Mouse (Mus musculus): Measurements from ENCODE around the gene Ypel2. TPM values are rescaled to one million over a fixed set of nuclear protein-coding genes. Genes with fewer than 3 reads are reported as not detected.

The Ypel2 gene
- total and polyA plus RNA-seq, 3 experiments, result 0.23 to 0.52 TPM; not detected in 1

DNA sequence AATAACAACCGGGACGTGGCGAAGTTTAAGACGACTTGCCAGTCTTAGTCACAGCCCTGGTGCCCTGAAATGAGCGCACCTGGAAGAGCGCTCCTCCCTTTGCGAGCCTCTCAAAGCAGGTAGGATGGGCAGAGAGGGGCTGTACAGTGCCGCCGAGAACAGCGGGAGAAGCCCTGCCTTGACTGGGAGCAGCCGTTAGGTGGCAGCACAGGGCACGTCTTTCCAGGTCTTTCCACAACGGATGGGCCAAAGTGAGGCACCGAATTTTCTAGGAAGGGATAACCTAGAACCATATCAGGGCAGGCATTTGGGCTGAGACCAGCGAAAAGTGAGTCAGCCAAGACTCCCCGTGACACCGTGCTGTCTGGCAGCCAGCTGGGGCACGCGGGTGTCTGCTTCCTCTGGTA lies 99.3 kb downstream of the Ypel2 start (continued):
- TF ChIP-seq POLR2A (IDR thresholded peaks at IDR 0.05; ENCODE audit: control insufficient read depth in 1 of 2, insufficient read depth in 1 of 2, low read depth in 1 of 2, low read length in 2 of 2, poor library complexity in 1 of 2), result no peak
- TF ChIP-seq RAD21 (IDR thresholded peaks at IDR 0.05; ENCODE audit: low read depth, low read length), result peak; percentile 68
- TF ChIP-seq MAFK (IDR thresholded peaks at IDR 0.05; ENCODE audit: borderline replicate concordance, low read depth, low read length), result no peak
- TF ChIP-seq ZNF384 (IDR thresholded peaks at IDR 0.05; ENCODE audit: low read depth, low read length), result peak; percentile 28; the same call in 1 of the 2 replicates

DNA sequence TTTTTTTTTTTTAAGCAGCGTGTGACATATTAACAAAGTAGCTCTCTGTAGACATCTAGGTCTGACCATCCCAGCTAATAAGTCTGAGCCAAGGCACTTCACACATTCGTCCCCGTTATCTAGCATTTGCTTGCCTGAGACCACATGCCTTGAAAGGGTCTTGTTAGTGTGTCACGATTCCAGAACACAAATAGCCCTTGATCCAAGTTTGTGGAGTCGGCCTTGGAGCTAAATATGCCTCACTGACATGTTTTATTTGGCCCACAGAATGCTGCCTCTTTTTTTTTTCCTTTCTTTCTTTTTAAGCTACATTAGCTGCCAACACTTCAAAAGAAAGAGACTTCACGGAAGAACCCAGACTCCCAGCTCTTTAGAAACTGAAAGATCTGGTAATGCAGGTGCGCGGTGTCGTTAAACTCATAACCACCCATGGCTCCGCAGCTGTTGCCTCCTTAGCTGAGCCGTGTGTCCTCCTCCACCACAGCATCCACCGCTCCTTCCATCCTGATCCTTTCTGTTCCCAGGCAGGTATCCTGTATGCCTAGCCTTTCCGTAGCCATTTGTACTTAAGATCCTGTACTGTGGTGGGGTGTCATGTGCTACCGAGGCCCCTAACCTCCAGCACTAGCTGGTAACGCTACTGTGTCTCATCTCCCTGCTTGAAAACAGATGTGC lies 100.4 kb downstream of the Ypel2 start:
- no peak overlapping the region for H3K4me3 ChIP-seq (ENCODE audit: control insufficient read depth in 1 of 2, insufficient read depth in 1 of 2, low read depth in 2 of 2, low read length in 2 of 2)
- H3K27ac ChIP-seq (ENCODE audit: control insufficient read depth, low read depth, low read length), result no peak overlapping the region
- no peaks in the 10 kb centered on the region for H3K9me3 ChIP-seq (replicated peaks; ENCODE audit: insufficient read depth, low read length)
- peaks cover 0 to 15% of the 10 kb centered on the region in 2 experiments; a peak in 2 of 4 replicates for H3K36me3 ChIP-seq (ENCODE audit: control insufficient read depth in 1 of 2, insufficient read depth in 2 of 2, low read length in 2 of 2)
- no peak for TF ChIP-seq SIN3A (IDR thresholded peaks at IDR 0.05; ENCODE audit: low read length)
- TF ChIP-seq GATA1 (IDR thresholded peaks at IDR 0.05; ENCODE audit: low read depth, low read length), result no peak
- no peak for TF ChIP-seq JUND (IDR thresholded peaks at IDR 0.05; ENCODE audit: low read depth, low read length)
- no peak for TF ChIP-seq CHD2 (IDR thresholded peaks at IDR 0.05; ENCODE audit: low read length)
- TF ChIP-seq CTCF (IDR thresholded peaks at IDR 0.05 in 2 of 3, conservative IDR thresholded peaks at IDR 0.05 in 1 of 3; ENCODE audit: control insufficient read depth in 1 of 3, insufficient read depth in 1 of 3, low read depth in 2 of 3, low read length in 3 of 3, poor library complexity in 1 of 3, severe bottlenecking in 1 of 3), result no peak
- TF ChIP-seq USF1 (IDR thresholded peaks at IDR 0.05; ENCODE audit: low read depth, low read length), result no peak
- no peak for TF ChIP-seq POLR2A (IDR thresholded peaks at IDR 0.05; ENCODE audit: control insufficient read depth in 1 of 2, insufficient read depth in 1 of 2, low read depth in 1 of 2, low read length in 2 of 2, poor library complexity in 1 of 2)
- TF ChIP-seq MEF2A (IDR thresholded peaks at IDR 0.05; ENCODE audit: extremely low read depth, insufficient replicate concordance, low read depth, low read length, poor library complexity, severe bottlenecking), result no peak
- no peak for TF ChIP-seq MYB (IDR thresholded peaks at IDR 0.05; ENCODE audit: low read depth, low read length)
- no peak for TF ChIP-seq MXI1 (IDR thresholded peaks at IDR 0.05; ENCODE audit: low read depth, low read length)
- DNase-seq (ENCODE audit: low read depth, low spot score), result no peak
- no peak overlapping the region for H3K9ac ChIP-seq (ENCODE audit: control insufficient read depth, low read depth, low read length, poor library complexity, severe bottlenecking)
- H3K27me3 ChIP-seq (ENCODE audit: control insufficient read depth in 1 of 2, insufficient read depth in 2 of 2, low read length in 2 of 2), result no peaks in the 10 kb centered on the region
- no peaks in the 10 kb centered on the region for H3K79me2 ChIP-seq (ENCODE audit: control insufficient read depth, insufficient read depth, low read length, poor library complexity)
- peaks cover 7 to 19% of the 10 kb centered on the region in 2 experiments for H3K4me1 ChIP-seq (ENCODE audit: control insufficient read depth in 1 of 2, insufficient read depth in 2 of 2, low read length in 2 of 2)

Other genes with a start within 250 kb of the Ypel2 start
- 205 and 269 TPM in 2 replicates for gene Cltc, start 236.1 kb downstream of the Ypel2 start, total RNA-seq (2012; rRNA removed)
- 100 to 1,000 TPM; 149 to 300 TPM for gene Cltc, start 236.1 kb downstream of the Ypel2 start, polyA plus RNA-seq (2012; ENCODE audit: insufficient read depth in 1 of 2, insufficient read length in 2 of 2, low read depth in 1 of 2, low replicate concordance in 2 of 2, missing spikeins in 1 of 2)
- 15.5 and 16.1 TPM in 2 replicates for gene Dhx40, start 186.0 kb downstream of the Ypel2 start, total RNA-seq (2012; rRNA removed)
- 10 to 100 TPM in 1 of 2 experiments, not detected in 1; 10.1 TPM for gene Dhx40, start 186.0 kb downstream of the Ypel2 start, polyA plus RNA-seq (2012; ENCODE audit: insufficient read depth in 1 of 2, insufficient read length in 2 of 2, low read depth in 1 of 2, low replicate concordance in 2 of 2, missing spikeins in 1 of 2)
- 10.6 and 11.2 TPM in 2 replicates for gene Gdpd1, start 80.4 kb upstream of the Ypel2 start, total RNA-seq (2012; rRNA removed)
- gene Gdpd1, start 80.4 kb upstream of the Ypel2 start, polyA plus RNA-seq (2012; ENCODE audit: insufficient read depth in 1 of 2, insufficient read length in 2 of 2, low read depth in 1 of 2, low replicate concordance in 2 of 2, missing spikeins in 1 of 2), result 1 to 10 TPM in 1 of 2 experiments, not detected in 1; 7.9 TPM
- 26.6 and 28.1 TPM in 2 replicates for gene Smg8, start 93.1 kb upstream of the Ypel2 start, total RNA-seq (2012; rRNA removed)
- gene Smg8, start 93.1 kb upstream of the Ypel2 start, polyA plus RNA-seq (2012; ENCODE audit: insufficient read depth in 1 of 2, insufficient read length in 2 of 2, low read depth in 1 of 2, low replicate concordance in 2 of 2, missing spikeins in 1 of 2), result 100 to 1,000 TPM in 1 of 2 experiments, 10 to 100 TPM in 1; 33.9 to 120 TPM
- 4.9 and 7.6 TPM in 2 replicates for gene Prr11, start 115.0 kb upstream of the Ypel2 start, total RNA-seq (2012; rRNA removed)
- 10 to 100 TPM; 19.3 to 50.6 TPM for gene Prr11, start 115.0 kb upstream of the Ypel2 start, polyA plus RNA-seq (2012; ENCODE audit: insufficient read depth in 1 of 2, insufficient read length in 2 of 2, low read depth in 1 of 2, low replicate concordance in 2 of 2, missing spikeins in 1 of 2)
- 21.3 and 24.5 TPM in 2 replicates for gene Ska2, start 115.5 kb upstream of the Ypel2 start, total RNA-seq (2012; rRNA removed)
- gene Ska2, start 115.5 kb upstream of the Ypel2 start, polyA plus RNA-seq (2012; ENCODE audit: insufficient read depth in 1 of 2, insufficient read length in 2 of 2, low read depth in 1 of 2, low replicate concordance in 2 of 2, missing spikeins in 1 of 2), result 10 to 100 TPM in 1 of 2 experiments, not detected in 1; 24.8 TPM
- gene Trim37, start 133.4 kb upstream of the Ypel2 start, total RNA-seq (2012; rRNA removed), result 39.3 and 48.9 TPM in 2 replicates
- 10 to 100 TPM in 1 of 2 experiments, not detected in 1; 52.1 TPM for gene Trim37, start 133.4 kb upstream of the Ypel2 start, polyA plus RNA-seq (2012; ENCODE audit: insufficient read depth in 1 of 2, insufficient read length in 2 of 2, low read depth in 1 of 2, low replicate concordance in 2 of 2, missing spikeins in 1 of 2)